Mouse (Mus musculus) ZHBTc4 (cell line): ENCODE results near the gene Dmtf1.
"Not testable (repeated sequence)": the region's sequence is repeated elsewhere in the genome, so short reads cannot be mapped to it uniquely, and the experiment has no call there.

ENCODE experiments used
- DNase-seq: peaks from one replicate; pipeline ENCODE4 v3.0.0-alpha.2; 2011; ENCODE audit warnings: low read depth, low spot score

Gene Dmtf1

GRCm38 (mm10) chr5:9161456-9162041 is at the start of gene Dmtf1:
Dmtf1 (minus strand) TSS chr5:9161776.
- DNase-seq = peak; percentile 96

GRCm38 (mm10) chr5:9186467-9186866 is 24.9 kb upstream of the Dmtf1 start:
- no peak for DNase-seq

GRCm38 (mm10) chr5:9173295-9173694 is 11.7 kb upstream of the Dmtf1 start:
- no peak for DNase-seq

- DNase-seq = not testable (repeated sequence)
Observed at GRCm38 (mm10) chr5:9169328-9170005, 7.9 kb upstream of the Dmtf1 start.

- DNase-seq = peak; percentile 33
Observed at GRCm38 (mm10) chr5:9166366-9166765, 4.8 kb upstream of the Dmtf1 start.

- DNase-seq = peak; percentile 57
Observed at GRCm38 (mm10) chr5:9165151-9165550, 3.6 kb upstream of the Dmtf1 start.

- peak; percentile 72 for DNase-seq
Observed at GRCm38 (mm10) chr5:9163411-9163810, 1.8 kb upstream of the Dmtf1 start.

- peak; percentile 36 for DNase-seq
Observed at GRCm38 (mm10) chr5:9162088-9162487, 512 bp upstream of the Dmtf1 start.

GRCm38 (mm10) chr5:9160831-9161455 is 633 bp downstream of the Dmtf1 start:
- peak; percentile 54 for DNase-seq

- no peak for DNase-seq
Observed at GRCm38 (mm10) chr5:9157336-9157735, 4.2 kb downstream of the Dmtf1 start.

- DNase-seq = peak; percentile 71
Observed at GRCm38 (mm10) chr5:9156746-9157145, 4.8 kb downstream of the Dmtf1 start.

GRCm38 (mm10) chr5:9149273-9149850 is 12.2 kb downstream of the Dmtf1 start:
- no peak for DNase-seq

GRCm38 (mm10) chr5:9142376-9142775 is 19.2 kb downstream of the Dmtf1 start:
- DNase-seq = no peak

GRCm38 (mm10) chr5:9140724-9141123 is 20.9 kb downstream of the Dmtf1 start:
- DNase-seq = no peak

- peak; percentile 46 for DNase-seq
Observed at GRCm38 (mm10) chr5:9135588-9135987, 26.0 kb downstream of the Dmtf1 start.

- DNase-seq = peak; percentile 18
Observed at GRCm38 (mm10) chr5:9131786-9132185, 29.8 kb downstream of the Dmtf1 start.

GRCm38 (mm10) chr5:9128566-9128965 is 33.0 kb downstream of the Dmtf1 start:
- peak; percentile 17 for DNase-seq

- no peak for DNase-seq
Observed at GRCm38 (mm10) chr5:9124134-9124533, 37.4 kb downstream of the Dmtf1 start.

GRCm38 (mm10) chr5:9114162-9114561 is 47.4 kb downstream of the Dmtf1 start:
- DNase-seq = no peak

- peak; percentile 87 for DNase-seq
Observed at GRCm38 (mm10) chr5:9111759-9112158, 49.8 kb downstream of the Dmtf1 start.

GRCm38 (mm10) chr5:9111285-9111684 is 50.3 kb downstream of the Dmtf1 start:
- no peak for DNase-seq

GRCm38 (mm10) chr5:9109582-9109981 is 52.0 kb downstream of the Dmtf1 start:
- DNase-seq = peak; percentile 33

- no peak for DNase-seq
Observed at GRCm38 (mm10) chr5:9108490-9108889, 53.1 kb downstream of the Dmtf1 start.
